Mouse (Mus musculus) central nervous system, embryonic 11.5 days (tissue): Measurements from ENCODE around the gene Adgrg3. TPM values are rescaled to one million over a fixed set of nuclear protein-coding genes. Genes with fewer than 3 reads are reported as not detected.

Experiments used
- polyA plus RNA-seq: library from polyadenylated mRNA; depleted of rRNA; stranded (reverse); fragments of >200 nt; gene quantifications from 2 replicates; pipeline ENCODE4 v1.2.3, GENCODE M21; 2012; rRNA removed

Adgrg3 gene
- polyA plus RNA-seq = 3.7 and 5.3 TPM in 2 replicates

GRCm38 (mm10) chr8:95017451-95017850 lies at the start of gene Adgrg3:
Gene Adgrg3, plus strand, starts transcription at chr8:95017692.

GRCm38 (mm10) chr8:94974467-94975165 lies 42.9 kb upstream of the Adgrg3 start, which contains the start of gene Adgrg1:
Gene Adgrg1, plus strand, starts transcription at chr8:94974751.

GRCm38 (mm10) chr8:95054927-95055510 lies 37.5 kb downstream of the Adgrg3 start, which contains the start of gene Drc7:
Gene Drc7, plus strand, starts transcription at chr8:95055103.

DNA sequence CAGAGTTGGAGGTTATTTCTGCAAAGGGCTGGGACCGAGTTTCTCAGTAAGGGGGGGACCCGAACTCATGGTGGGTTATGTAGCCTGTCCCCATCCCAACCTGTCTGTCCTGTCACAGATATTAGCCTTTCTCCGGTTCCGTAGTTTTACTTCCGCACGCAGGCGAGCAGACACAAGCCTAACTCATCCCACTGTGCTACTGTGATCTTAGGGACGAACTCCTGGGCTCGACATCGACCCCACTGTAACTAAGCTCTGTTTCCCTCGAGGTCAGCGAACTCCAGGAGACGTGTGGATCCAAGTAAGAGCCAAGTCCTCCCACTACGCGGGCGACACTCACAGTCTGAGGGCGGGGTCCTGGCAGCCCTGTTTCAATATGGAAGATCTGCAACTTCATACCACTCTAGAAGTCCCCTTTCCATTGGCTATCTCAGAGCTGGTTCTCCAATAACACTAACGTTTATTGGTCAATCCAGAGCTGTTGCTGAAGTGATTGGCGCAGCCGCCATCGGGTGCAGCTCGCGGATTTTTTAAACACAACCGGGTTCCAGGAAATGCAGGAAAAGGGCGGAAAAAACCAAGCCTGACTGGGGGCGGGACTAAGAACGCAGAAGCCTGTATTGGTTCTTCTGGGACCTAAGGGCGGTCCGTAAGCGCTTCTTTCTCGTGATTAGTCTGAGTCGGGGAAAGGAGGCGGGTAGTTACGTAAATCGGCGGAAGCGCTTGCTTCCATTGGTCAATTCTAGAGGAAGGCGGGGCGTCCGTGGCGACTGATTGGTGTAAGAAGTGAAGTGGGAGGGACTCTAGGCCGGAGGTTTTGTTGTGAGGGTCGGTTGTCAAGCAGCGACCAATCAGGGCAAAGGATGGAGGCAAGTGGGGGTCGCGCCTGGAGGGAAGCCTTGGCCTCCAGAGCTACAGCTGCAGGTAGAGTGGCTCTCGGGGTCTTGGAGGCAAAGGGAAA lies 63.2 kb downstream of the Adgrg3 start, which contains the start of gene Katnb1:
Gene Katnb1 (plus strand): TSS at position 806 of the 961 bp plus-strand sequence.

Other genes with a start within 250 kb of the Adgrg3 start
- gene Cx3cl1, start 245.7 kb upstream of the Adgrg3 start, polyA plus RNA-seq = 7.0 and 7.1 TPM in 2 replicates
- 0.15 TPM in 1 of 2 replicates, not detected in the other for gene Ccl17, start 207.2 kb upstream of the Adgrg3 start, polyA plus RNA-seq
- gene Coq9, start 179.4 kb upstream of the Adgrg3 start, polyA plus RNA-seq = 56.5 and 57.9 TPM in 2 replicates
- gene Ciapin1, start 179.3 kb upstream of the Adgrg3 start, polyA plus RNA-seq = 71.1 and 73.5 TPM in 2 replicates
- 124 and 127 TPM in 2 replicates for gene Polr2c, start 160.2 kb upstream of the Adgrg3 start, polyA plus RNA-seq
- 15.2 and 21.9 TPM in 2 replicates for gene Dok4, start 141.4 kb upstream of the Adgrg3 start, polyA plus RNA-seq
- 24.7 and 25.5 TPM in 2 replicates for gene Ccdc102a, start 99.6 kb upstream of the Adgrg3 start, polyA plus RNA-seq
- gene Adgrg5, start 94.0 kb upstream of the Adgrg3 start, polyA plus RNA-seq = 0.20 and 0.42 TPM in 2 replicates
- gene Adgrg1, start 42.9 kb upstream of the Adgrg3 start, polyA plus RNA-seq = 160 and 196 TPM in 2 replicates
- gene Drc7, start 37.4 kb downstream of the Adgrg3 start, polyA plus RNA-seq = 0.25 and 0.55 TPM in 2 replicates
- gene Katnb1, start 63.5 kb downstream of the Adgrg3 start, polyA plus RNA-seq = 28.8 and 36.1 TPM in 2 replicates
- gene Kifc3, start 185.1 kb downstream of the Adgrg3 start, polyA plus RNA-seq = 11.5 and 13.4 TPM in 2 replicates